12 mouse cellular contexts compared by ENCODE assay signal in genomic region chr7:67353667-67354066, GRCm38 (mm10). TPM values are rescaled to one million over a fixed set of nuclear protein-coding genes. Genes with fewer than 3 reads are reported as not detected.
DNase-seq lines count a peak whose midpoint lies in the region; ATAC-seq and TF ChIP-seq lines count a peak whose summit lies in the region.
"Had no signal": no experiment of that assay in that cellular context is flagged by ENCODE, and none has a peak within 500 bp of the region (broad histone marks: within the 10 kb centered on the region; RNA-seq: fewer than 3 reads in every experiment).

No protein-coding gene starts in this region.

- no peak for ATAC-seq in midbrain, embryonic 11.5 days (ENCODE audit: low FRiP score)
- ATAC-seq in erythroblast, adult 5-6 weeks (replicated peaks; ENCODE audit: low FRiP score, poor library complexity, severe bottlenecking) = no peak

- H3K9ac ChIP-seq in midbrain, embryonic 11.5 days (ENCODE audit: low read length) = no peak overlapping the region
- H3K9ac ChIP-seq: hindbrain, embryonic 13.5 days; liver, embryonic 15.5 days had no signal

- H3K36me3 ChIP-seq in midbrain, embryonic 11.5 days (ENCODE audit: control insufficient read depth, insufficient read depth, low read length) = no peaks in the 10 kb centered on the region
- H3K36me3 ChIP-seq: liver, embryonic 15.5 days had no signal

- H3K4me1 ChIP-seq in bone marrow, adult 2 months (ENCODE audit: control insufficient read depth, insufficient read depth, low read length) = no peaks in the 10 kb centered on the region; the same call in 1 of the 2 replicates
- no peaks in the 10 kb centered on the region for H3K4me1 ChIP-seq in midbrain, embryonic 11.5 days (ENCODE audit: control insufficient read depth, insufficient read depth, low read length)
- H3K4me1 ChIP-seq: hindbrain, embryonic 13.5 days had no signal

- no peak overlapping the region for H3K4me2 ChIP-seq in midbrain, embryonic 11.5 days
- H3K4me2 ChIP-seq: hindbrain, embryonic 13.5 days; liver, embryonic 15.5 days had no signal

- 43% methylated on average over 6 of the region's 6 CpGs for WGBS in bone marrow, adult 2 months
- WGBS in midbrain, embryonic 11.5 days = 88% methylated on average over 6 of the region's 6 CpGs

- TF ChIP-seq POLR2A in bone marrow, adult 2 months (IDR thresholded peaks at IDR 0.05; ENCODE audit: borderline replicate concordance, control insufficient read depth, low read depth, low read length) = no peak

- DNase-seq in lung, postnatal 10 days = peak; percentile 17
- no peak for DNase-seq in lung, postnatal 25 days (ENCODE audit: low spot score)
- DNase-seq in naive thymus-derived CD4-positive, alpha-beta T cell, adult 2 months (ENCODE audit: low read depth) = peak; percentile 85
- peak; percentile 72 to 75 for DNase-seq in thymus, postnatal 36 days
- no peak for DNase-seq in midbrain, embryonic 11.5 days (ENCODE audit: low spot score, missing footprints)
- no peak for DNase-seq in adrenal gland, adult 18-20 months (ENCODE audit: low spot score in 2 of 2)
- DNase-seq: gastrocnemius, postnatal 14 days; right cerebral cortex, postnatal 4 days had no signal

- H3K4me3 ChIP-seq in bone marrow, adult 2 months (replicated peaks; ENCODE audit: control insufficient read depth, low read depth, low read length) = no peak overlapping the region
- H3K4me3 ChIP-seq in midbrain, embryonic 11.5 days (ENCODE audit: low read depth, low read length) = no peak overlapping the region
- H3K4me3 ChIP-seq: hindbrain, embryonic 13.5 days; liver, embryonic 15.5 days had no signal

- no peaks in the 10 kb centered on the region for H3K27me3 ChIP-seq in midbrain, embryonic 11.5 days (ENCODE audit: control insufficient read depth, insufficient read depth, low read length)
- H3K27me3 ChIP-seq: hindbrain, embryonic 13.5 days; liver, embryonic 15.5 days had no signal

- no peaks in the 10 kb centered on the region for H3K9me3 ChIP-seq in midbrain, embryonic 11.5 days (ENCODE audit: control insufficient read depth, low read length)
- H3K9me3 ChIP-seq: liver, embryonic 15.5 days had no signal

- TF ChIP-seq CTCF in bone marrow, adult 2 months (IDR thresholded peaks at IDR 0.05; ENCODE audit: control insufficient read depth, insufficient read depth, low read length) = peak; percentile 68

- no peak overlapping the region for H3K27ac ChIP-seq in bone marrow, adult 2 months (ENCODE audit: control insufficient read depth, insufficient read depth, low read depth, low read length, poor library complexity)
- H3K27ac ChIP-seq in midbrain, embryonic 11.5 days (ENCODE audit: low read depth, low read length) = no peak overlapping the region
- H3K27ac ChIP-seq: hindbrain, embryonic 13.5 days; liver, embryonic 15.5 days had no signal

RNA-seq across cellular contexts. Expression of gene Mef2a, which starts 19.0 kb away (rescaled TPM):
- 8.4 and 17.2 TPM in 2 replicates for polyA plus RNA-seq in bone marrow, adult 2 months (2011; ENCODE audit: insufficient read depth, insufficient read length, low replicate concordance, missing spikeins)
- polyA plus RNA-seq in midbrain, embryonic 11.5 days (2014; fragmentation: Nextera tagmentation; extraction: Ambion mirVana) = 24.1 and 28.9 TPM in 2 replicates
- 12.3 and 14.2 TPM in 2 replicates for total RNA-seq in erythroblast, adult 5-6 weeks (2015; ENCODE audit: low replicate concordance)
- total RNA-seq in erythroblast, adult 5-6 weeks (2017; ENCODE audit: low replicate concordance) = 9.3 and 11.8 TPM in 2 replicates
- total RNA-seq in adrenal gland, adult 18-20 months (2021) = 10 to 100 TPM; 45.7 to 57.1 TPM

Comparison
In these comparisons a context has a peak if more than half of its experiments do, and no peak if none do; other contexts are left out.
1. DNase-seq: peak in lung, postnatal 10 days (single experiment), naive thymus-derived CD4-positive, alpha-beta T cell, adult 2 months (single experiment) and thymus, postnatal 36 days (2 of 2); none in lung, postnatal 25 days (single experiment), midbrain, embryonic 11.5 days (single experiment) and adrenal gland, adult 18-20 months (0 of 2).